Mouse (Mus musculus) ES-CJ7 (cell line): Measurements from ENCODE around the gene D8Ertd738e.
A peak's percentile ranks its signal among the peaks of the same experiment; 100 is the strongest.

ENCODE experiments used
- DNase-seq: peaks from one replicate; pipeline ENCODE4 v3.0.0; 2011; ENCODE audit warnings: low read depth, low spot score

The D8Ertd738e gene

GRCm38 (mm10) chr8:84236410-84236997 lies 13.0 kb downstream of the D8Ertd738e start:
- no peak for DNase-seq

- no peak for DNase-seq
Measured at GRCm38 (mm10) chr8:84235746-84236409, 13.6 kb downstream of the D8Ertd738e start.

DNA sequence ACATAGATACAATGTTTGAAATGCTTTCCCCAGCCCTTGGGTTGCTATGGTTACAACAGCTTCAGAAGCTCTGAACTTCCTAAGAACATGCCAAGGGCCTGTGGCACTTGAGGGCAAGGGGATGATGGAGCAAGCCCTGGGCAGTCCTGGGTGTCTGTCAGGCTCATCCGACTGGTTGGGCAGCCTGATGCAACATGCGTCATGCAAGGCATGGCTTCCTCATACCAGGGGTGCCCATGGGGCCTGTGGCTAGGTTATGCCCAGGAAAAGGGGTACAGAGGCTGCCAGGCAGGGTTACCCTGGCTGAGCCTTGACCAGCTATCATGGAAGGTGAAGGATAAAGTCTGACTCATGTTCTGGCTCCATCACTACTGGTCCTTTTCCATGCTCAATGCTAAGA lies 16.5 kb downstream of the D8Ertd738e start:
- no peak for DNase-seq

- peak; percentile 85 for DNase-seq
Measured at GRCm38 (mm10) chr8:84230735-84231134, 18.8 kb downstream of the D8Ertd738e start.

GRCm38 (mm10) chr8:84223322-84224029 lies 26.0 kb downstream of the D8Ertd738e start:
- DNase-seq, result peak; percentile 78

- DNase-seq, result no peak
Measured at GRCm38 (mm10) chr8:84222566-84223165, 26.9 kb downstream of the D8Ertd738e start.

- no peak for DNase-seq
Measured at GRCm38 (mm10) chr8:84220105-84220504, 29.4 kb downstream of the D8Ertd738e start.

- DNase-seq, result no peak
Measured at GRCm38 (mm10) chr8:84218143-84218542, 31.4 kb downstream of the D8Ertd738e start.

DNA sequence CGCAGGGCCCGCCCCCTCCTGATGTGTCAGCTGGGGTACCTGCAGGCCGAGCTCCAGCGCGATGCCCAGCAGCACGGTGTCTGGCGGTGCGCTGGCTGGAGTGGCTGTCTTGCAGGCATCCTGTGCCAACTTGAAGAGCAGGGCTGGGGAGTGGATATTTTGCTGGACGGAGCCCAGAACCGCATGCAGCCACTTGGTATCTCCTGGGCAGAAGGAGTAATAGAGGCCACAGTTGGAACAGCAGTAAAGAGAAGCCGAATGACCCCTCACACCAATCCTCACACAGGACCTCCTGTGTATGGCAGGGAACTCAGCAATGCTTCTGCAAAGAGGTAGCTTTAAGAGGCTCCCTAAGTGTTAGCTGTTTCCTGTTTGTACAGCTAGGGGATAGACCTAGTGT lies 32.3 kb downstream of the D8Ertd738e start:
- DNase-seq, result no peak

DNA sequence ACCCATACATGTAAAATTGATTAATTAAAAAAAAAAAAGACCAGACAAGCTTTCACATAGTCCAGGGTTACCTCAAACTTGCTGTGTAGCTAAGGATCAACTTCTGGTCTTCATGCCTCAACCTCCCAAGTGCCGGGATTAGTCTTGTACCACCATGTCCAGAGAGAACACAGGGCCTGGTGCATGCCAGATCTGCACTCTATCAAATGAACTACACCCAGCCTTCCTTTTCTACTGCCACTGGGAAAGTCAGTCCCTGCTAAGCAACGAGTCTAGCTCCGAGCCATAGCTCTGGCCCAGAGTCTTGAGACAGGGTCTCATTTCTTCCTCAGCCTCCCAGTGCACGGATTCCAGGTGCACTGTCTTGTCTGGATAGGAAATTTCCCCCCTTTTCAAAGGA lies 36.2 kb downstream of the D8Ertd738e start:
- DNase-seq, result no peak

GRCm38 (mm10) chr8:84211881-84212563 lies 37.5 kb downstream of the D8Ertd738e start:
- DNase-seq, result no peak

GRCm38 (mm10) chr8:84211202-84211601 lies 38.3 kb downstream of the D8Ertd738e start:
- no peak for DNase-seq

DNA sequence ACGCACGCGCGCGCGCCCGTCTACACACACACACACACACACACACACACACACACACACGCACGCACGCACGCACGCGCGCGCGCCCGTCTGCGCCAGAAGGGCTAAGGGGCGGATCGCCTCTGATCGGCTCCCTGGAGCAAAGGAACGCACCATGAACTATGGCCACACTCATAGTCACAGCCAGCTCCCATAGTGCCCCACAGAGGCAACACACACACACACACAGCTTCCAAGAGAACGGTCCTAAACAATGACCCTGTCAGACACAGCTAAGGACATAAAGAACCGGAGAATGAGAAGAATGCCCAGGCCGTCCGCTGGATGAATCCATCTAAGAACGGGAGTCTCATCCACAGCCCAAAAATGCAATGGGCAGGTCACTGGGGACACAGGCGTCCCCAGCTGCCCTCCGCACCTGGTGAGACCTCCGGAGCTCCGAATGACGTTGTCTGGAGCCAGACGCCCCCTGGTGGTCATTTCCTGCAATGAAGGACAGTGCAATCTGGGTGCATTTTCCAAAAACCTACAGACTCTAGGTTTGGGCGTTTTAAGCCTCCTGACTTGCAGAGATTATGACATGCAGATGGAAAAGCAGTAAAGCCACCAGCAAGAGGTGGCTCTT lies 39.2 kb downstream of the D8Ertd738e start:
- peak; percentile 80 for DNase-seq

DNA sequence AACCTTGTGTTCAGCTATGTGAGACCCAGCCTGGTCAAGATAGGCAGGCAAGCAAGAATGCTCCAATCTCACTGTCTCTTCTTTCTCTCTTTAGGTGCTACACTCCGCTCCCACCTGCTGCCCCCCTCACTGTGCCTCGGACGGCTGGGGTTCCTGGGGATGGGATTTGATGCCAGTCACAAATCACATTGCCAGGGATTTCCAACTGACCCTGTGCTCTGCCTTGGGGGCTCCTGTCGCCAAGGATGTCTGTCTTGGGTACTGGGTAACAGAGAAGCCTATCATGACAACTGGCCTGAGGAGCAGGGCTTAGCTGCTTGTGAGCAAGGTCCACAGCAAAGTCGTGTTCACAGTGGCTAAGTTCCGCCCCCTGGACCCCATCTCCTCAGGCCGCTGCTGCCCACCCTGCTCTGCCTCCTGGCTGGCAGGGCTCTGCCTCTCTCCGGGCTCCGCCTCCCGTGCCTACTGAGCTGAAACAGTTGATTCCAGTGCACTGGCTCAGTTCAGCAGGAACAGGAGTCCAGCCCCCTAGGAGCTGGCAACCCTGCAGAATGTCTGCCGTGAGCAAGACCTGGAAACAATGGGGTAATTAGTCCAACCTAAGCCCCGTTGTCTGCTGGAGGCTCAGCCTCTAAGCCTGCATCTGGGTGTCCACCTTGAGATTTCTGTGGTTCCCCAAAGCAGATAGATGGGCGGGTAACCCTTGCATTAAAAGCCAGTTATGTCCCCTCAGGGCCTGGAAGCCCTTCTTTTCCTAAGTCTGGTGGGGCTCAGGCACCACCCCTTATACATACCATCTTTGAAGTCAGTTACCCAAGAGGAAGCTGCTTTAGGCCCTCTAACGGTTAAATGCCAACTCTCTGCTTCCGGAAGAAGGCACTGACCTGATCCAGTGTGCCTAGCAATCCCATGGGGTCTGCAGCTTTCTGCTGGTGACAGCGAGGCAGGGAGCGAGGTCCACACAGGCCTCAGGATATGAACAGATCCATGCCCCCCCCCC lies 40.8 kb downstream of the D8Ertd738e start:
- no peak for DNase-seq

DNA sequence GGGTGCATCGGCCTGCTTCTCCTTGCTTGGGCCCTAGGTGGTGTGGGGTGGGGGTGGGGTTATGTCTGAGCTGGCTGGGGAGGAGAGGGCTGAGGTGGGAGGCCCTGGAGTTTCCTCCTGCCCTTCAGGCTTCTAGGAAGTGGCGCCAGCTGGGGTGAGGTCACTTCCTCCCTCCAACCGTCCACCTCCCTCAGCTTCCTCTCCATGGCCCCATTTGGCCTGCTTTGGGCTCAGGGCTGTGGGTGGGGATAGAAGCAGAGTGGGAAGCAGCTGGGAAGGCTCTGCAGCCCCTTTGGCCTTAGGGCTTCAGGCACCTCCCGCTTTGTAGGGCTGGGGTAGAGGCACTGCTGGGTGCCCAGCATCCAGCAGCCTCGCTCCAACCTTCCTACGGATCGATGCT lies 41.7 kb downstream of the D8Ertd738e start:
- no peak for DNase-seq

DNA sequence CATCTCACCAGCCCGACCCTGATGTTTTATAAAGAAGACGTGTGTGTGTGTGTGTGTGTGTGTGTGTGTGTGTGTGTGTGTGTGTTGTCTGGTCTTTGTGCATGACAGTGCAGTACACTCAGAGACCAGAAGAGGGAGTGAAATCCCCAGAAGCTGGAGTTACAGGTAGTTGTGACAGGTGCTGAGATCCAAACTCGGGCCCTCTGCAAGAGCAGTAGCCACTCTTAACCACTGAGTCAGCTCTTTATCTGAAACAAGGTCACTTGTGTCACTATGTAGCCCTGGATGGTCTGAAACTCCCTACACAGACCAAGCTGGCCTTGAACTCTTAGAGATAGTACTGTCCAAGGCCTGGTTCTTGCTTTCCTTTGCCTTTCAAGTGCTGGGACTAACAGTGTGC lies 42.9 kb downstream of the D8Ertd738e start:
- peak; percentile 77 for DNase-seq

DNA sequence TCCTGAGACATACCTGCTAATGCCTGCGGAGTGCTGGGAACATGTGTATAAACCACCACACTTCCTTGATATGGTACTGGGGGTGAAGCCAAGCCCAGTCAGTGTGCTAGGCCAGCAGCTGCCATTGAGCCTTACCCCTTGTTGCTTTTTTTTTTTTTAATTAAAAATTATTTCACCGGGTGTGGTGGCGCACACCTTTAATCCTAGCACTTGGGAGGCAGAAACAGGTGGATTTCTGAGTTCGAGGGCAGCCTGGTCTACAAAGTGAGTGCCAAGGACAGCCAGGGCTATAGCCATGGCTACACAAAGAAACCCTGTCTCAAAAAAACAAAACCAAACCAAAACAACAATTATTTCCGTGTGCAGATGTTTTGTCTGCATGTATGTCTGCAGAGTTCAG lies 44.4 kb downstream of the D8Ertd738e start:
- DNase-seq, result no peak

DNA sequence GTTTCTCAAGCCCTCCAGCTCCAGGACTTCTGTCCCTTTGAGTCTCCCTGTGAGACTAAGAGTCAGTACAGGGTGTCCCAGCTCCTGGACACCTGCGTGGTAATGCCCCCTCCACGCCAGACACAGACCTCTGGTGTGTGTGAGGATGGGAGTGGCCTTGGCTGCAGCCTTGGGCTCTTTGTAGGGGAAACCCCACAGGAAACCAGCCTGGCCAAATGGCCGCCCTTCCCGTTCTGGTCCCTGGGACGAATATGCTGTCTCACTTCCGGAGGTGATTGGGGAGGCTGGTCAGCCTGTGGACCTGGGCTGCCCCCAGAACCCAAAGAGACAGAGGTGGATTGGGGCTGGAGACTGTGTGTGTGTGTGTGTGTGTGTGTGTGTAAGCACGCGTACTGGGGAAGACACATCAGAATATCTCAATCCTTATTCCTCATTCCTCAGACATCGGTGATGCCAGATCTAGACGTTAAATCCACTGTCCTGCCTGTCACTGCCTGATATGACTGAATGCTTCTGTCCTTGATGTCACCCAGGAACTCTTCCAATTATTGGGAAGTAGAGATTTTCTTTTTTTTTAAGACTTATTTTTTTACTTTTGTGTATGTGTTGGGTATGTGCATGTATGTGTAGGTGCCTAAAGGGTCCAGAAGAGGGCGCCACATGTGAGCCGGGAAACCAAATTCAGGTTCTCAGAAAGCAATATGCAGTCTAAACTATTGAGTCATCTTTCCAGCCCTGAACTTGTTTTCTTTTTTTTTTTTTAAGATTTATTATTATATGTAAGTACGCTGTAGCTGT lies 45.3 kb downstream of the D8Ertd738e start:
- DNase-seq, result peak; percentile 66
